Mouse (Mus musculus): ENCODE measurements around the gene Tbxas1.

Gene Tbxas1

DNA sequence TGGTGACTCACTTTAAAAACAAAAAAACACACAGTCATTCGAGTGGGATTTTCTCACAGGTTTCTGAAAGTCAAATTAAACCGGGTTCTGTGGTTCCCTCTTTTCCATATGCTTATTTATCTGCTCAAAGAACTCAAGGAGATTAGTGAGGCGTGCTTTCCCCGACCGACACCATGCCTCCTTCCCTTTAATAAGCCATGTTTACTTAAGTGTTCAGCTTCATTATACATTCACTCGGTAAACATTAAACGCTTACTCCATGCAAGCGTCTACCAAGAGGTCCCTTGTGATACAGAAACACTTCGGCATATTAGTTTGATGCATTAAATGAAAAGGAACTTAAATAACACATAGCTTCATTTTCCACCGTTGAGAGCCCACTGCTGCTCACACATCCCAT lies 111.4 kb downstream of the Tbxas1 start:
- DNase-seq (ENCODE audit: low read depth in 1 of 2, low spot score in 2 of 2), result no peak

DNA sequence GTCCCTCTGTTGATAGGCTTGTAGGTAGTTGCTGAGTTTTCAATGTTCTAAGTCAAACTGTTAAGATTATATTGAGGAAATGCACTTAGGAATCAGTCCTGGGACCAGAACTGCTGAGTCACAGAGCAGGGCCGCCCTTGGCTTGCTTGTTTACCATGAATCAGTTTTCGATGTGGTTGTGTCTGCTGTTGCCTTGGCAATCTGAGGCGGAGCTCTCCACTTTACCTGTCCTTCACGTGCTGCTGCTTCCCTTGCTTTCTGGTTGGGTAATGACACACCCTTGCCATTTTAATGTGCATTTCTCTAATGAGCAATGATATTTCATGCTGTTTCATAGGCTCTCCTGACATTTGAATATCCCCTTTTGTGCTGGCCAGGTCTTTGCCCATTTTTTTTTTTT lies 116.8 kb downstream of the Tbxas1 start:
- DNase-seq (ENCODE audit: low read depth in 1 of 2, low spot score in 2 of 2), result no peak

DNA sequence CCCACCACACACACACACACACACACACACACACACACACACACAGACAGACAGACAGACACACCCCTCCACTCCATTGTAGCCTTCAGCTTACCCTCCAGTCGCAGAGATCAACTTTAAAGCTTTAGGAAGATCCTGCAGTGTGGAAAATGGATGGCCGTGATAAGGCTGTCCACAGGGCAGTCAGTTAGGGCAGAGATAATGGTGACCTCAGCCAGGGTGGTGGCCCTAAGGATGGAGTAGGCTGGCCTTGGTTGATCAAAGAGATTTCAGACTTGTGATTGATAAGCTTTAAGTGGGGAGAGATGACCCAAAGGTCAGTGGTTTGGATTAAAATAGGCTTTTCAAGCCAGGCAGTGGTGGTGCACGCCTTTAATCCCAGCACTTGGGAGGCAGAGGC lies 120.6 kb downstream of the Tbxas1 start:
- DNase-seq (ENCODE audit: low read depth in 1 of 2, low spot score in 2 of 2), result no peak

DNA sequence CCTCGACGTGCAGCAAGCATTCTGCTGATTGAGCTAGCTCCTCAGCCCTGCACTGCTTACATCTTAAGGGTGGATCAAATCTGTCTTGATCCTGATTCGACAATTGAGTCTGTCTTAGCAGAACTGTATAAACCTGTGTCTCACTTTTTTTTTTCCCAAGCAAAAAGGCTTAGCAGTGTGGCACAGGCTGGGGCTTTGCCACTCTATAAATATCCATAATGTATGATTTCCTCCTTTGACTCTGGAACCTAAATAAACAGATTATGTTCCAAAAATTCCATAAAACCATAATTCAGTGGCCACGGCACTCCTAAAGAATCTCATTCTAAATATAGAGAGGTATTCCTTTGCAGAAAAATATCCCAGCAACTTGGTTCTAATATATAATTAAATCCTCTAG lies 122.6 kb downstream of the Tbxas1 start:
- DNase-seq (ENCODE audit: low read depth in 1 of 2, low spot score in 2 of 2), result no peak

DNA sequence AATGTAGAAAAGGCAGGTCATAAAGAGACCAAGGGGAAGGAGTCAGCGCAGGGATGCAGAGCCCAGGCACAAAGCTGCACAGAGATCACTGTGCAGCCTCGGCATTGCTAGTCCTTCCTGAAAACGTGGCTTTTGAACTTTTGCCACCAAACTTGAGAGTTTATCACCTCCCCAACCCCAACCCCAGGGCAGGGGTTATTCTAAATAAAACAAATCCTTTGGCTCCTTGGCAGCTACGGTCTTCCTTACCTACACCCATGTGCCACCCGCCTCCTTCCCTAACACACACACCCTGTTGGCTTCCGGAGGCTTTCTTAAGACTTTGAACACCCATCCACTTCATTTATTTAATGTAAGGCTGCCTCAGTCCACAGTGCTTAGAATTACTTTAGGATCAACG lies 127.9 kb downstream of the Tbxas1 start:
- no peak for DNase-seq (ENCODE audit: low read depth in 1 of 2, low spot score in 2 of 2)

DNA sequence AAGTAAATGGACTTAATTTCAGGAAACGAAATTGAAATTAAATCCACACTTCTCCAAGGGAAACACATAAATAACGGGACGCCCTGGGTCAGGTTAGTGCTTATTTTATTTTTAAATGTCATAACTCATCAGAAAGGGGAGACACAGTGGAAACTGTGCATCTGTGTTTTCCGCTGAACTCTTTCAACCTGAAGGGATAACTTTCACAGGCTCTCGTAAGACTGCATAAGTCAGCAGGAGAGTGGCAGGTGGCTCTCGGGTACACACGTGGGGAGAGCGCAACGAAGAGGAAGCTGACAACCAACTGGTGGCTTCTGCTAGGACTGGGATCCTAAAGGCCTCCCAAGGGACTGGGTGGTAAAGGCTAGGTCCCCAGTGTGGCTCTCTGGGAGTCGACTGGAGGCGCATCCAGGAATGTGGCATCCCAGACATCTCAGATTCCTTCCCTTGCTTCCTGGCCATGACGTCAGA lies 128.8 kb downstream of the Tbxas1 start:
- DNase-seq (ENCODE audit: low read depth in 1 of 2, low spot score in 2 of 2), result peak; percentile 21 to 57

DNA sequence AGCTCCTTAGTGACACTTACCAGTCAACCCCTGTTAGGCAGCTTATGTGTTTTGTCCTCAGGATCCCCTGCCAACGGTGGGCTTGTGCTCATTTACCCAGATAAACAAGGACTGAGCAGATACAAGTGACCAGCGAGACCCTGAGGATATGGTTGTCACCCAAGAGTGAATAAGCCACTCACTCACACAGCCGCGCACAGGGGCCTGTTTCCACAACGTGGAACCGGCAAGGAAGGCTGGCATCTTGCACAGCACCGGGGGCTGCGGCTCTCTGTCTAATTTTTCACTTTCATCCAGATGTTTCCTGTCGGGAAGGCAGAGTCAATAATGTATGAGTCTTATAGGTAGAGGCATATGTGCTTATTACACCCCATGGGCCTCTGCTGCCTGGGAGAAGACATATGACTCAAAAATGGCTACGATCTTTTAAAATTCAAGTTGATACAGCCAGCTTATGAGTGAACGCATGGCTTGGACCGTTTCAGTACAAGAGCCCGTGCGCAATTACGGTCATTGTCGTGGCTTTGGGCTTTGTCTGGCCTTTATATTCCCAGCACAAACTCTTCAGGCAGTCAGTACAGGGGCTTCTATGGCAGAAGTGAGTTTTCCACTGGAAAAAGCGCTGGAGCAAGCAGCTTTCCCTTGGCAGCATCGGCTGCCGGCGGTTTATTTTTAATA lies 130.2 kb downstream of the Tbxas1 start:
- no peak for DNase-seq (ENCODE audit: low read depth in 1 of 2, low spot score in 2 of 2)

DNA sequence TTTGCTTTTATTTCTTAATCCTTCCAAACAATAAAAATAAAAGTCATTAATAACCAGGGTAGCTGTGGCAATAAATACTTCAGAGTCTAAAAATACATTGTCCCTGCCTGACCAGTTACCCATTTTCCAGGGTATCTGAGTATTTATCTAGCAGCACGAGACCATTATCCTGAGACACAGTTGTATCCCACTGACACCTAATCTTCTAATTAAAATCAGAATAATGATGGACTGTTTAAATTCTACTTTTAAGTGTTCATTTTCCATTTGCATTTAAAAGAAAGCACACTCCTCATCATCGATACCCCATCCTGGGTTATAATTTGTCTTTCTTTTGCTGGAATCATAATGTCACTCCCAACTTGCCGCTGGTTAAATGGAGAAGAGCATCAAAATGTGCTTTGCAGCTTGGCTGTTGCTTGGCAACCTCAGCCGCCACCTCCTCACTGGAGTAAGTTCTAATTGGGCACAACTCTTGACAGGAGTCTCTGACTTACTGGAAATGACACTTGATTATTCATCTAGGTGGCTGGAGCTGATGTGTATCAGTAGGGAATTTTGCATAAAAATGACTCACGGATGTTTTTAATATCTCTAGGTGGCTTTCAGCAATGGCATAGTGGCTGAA lies 130.9 kb downstream of the Tbxas1 start:
- DNase-seq (ENCODE audit: low read depth in 1 of 2, low spot score in 2 of 2), result no peak

DNA sequence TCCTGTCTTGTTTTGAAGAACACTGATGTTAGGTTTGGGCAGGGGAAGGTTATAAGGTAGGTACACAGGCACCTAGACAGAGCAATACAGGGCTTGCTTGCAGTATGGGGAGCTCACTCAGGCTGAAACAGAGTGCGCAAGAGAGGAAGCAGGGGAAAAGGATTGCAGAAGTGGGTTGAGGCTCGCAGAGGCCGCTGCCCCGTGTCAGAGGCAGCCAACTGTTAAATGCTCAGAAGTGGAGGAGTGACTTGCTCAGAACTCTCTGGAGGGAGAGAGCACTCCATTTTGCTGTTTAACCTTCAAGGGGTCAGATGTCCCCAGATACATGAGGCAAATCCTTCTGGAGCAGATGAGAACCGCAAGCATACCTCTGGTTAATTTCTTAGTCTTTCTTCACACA lies 132.0 kb downstream of the Tbxas1 start:
- peak; percentile 41 to 54 for DNase-seq (ENCODE audit: low read depth in 1 of 2, low spot score in 2 of 2)

DNA sequence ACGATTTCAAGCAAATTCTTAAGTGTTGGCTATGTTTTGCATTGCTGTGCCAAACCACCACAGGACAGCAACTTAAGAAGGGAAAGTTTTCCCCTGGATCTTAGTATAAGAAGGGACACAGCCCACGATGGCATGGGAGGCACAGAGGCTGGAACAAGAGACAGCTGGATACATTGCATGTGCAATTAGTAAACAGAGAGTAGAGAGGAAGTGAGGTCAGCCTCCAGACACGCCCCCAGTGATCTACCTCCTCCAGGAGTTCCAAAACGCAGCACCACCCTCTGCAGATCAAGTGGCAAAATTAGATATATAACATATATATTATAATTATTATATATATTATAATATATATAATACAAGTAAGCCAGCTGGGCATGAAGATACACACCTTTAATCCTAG lies 132.9 kb downstream of the Tbxas1 start:
- no peak for DNase-seq (ENCODE audit: low read depth in 1 of 2, low spot score in 2 of 2)

DNA sequence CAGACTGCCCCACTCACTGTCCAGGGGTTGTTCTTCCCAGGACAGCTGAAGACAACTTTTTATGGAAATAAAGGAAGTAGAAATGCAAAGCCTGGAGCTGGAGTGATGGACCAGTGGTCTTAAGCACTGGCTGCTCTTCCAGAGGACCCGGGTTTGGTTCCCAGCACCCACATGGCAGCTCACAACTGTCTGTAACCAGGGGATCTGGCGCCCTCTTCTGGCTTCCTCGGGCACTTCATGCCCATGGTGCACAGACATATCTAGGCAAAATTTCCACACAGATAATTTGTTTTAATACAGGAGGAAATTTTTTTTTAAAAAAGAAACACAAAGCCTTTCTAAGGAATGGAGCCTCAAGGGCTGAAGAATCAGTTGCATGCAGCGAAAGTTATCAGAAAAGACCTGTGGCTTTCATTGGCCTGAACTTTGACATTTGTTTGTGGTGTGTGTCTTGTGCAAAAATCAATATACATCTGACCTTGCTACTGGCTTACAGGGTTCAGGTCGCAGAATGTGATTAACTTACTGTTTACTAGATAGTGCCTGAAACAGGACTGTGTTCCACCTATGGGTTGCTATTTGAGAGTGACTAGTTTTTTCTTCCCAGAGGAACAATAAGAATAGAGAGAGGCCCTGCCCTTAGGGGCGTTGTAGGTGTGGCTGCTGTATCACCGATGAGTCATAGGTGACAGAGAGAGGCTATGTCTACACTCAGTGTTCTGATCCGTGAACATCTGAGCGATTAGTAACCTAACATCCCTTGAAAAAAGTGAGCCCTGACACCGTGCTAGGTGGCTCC lies 138.0 kb downstream of the Tbxas1 start:
- no peak for DNase-seq (ENCODE audit: low read depth in 1 of 2, low spot score in 2 of 2)

DNA sequence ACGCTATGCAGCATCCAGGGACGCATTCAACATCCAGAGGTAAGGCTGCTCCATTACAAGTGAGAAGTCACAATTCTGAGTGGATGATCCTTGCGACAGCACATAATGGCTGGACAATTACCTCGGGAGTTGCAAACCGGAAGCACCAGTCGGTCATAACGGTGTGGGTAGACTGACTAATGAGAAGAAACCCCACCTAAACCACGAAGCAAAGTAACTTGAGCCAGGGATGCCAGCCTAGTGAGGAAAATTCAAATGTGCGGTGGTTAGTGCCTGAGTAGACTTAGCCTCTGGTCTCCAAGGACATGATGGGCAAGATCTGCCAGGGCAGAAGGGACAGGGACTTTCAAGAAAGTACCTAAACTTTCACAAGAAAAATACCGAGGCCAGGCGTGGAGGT lies 142.7 kb downstream of the Tbxas1 start:
- no peak for DNase-seq (ENCODE audit: low read depth in 1 of 2, low spot score in 2 of 2)

DNA sequence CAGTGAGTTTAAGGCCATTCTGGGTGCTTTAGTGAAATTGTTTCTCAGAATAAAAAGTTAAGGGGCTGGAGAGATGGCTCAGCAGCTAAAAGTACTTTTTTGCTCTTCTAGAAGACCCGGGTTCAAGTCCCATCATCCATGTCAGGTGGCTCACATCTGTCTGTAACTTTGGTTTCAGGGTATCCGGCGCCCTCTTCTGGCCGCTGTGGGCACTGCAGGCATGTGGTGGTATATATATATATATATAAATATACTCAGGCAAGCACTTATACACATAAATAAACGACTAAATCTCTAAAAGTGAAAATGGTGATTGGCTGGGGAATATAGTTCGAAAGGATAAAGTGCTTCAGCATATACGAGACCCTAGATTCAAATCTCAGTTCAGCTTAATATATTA lies 143.6 kb downstream of the Tbxas1 start:
- DNase-seq (ENCODE audit: low read depth in 1 of 2, low spot score in 2 of 2), result no peak

DNA sequence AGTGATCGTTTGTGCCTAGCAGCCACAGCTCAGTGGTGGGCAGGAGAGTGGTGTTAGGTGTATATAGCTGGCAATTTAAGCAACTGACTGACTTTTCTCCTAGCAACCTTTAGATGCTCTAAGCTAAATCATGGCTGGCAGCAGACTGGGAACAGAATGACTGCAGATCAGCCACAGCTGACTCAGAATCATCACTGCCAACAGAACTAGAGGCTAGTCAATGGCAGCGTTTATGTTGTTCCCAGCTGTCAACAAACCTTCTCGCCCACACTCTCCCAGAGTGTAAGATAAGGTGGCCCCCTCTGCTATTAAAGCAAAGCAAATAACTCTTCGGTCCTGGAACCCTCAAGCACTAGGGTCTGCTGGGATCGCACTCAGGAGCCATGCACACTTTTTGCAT lies 144.0 kb downstream of the Tbxas1 start:
- no peak for DNase-seq (ENCODE audit: low read depth in 1 of 2, low spot score in 2 of 2)

DNA sequence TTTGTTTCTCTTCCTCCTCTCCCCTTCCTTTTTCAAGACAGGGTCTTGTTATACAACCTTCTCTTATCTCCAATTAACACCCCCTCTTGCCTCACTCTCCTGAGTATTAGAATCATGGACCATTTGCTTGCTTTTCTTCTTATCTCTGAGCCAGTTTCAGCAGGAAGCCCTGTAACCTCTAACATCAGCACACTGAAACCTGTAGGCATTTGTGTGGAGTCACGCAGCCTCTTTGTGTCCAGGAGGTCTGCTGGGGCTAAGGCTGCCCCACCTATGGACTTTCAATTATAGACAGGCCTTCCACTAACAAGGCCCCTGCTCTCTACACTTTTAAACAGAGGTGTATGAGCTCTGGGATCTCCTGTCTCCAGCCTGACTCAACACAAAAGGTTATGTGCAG lies 146.7 kb downstream of the Tbxas1 start:
- DNase-seq (ENCODE audit: low read depth in 1 of 2, low spot score in 2 of 2), result no peak

DNA sequence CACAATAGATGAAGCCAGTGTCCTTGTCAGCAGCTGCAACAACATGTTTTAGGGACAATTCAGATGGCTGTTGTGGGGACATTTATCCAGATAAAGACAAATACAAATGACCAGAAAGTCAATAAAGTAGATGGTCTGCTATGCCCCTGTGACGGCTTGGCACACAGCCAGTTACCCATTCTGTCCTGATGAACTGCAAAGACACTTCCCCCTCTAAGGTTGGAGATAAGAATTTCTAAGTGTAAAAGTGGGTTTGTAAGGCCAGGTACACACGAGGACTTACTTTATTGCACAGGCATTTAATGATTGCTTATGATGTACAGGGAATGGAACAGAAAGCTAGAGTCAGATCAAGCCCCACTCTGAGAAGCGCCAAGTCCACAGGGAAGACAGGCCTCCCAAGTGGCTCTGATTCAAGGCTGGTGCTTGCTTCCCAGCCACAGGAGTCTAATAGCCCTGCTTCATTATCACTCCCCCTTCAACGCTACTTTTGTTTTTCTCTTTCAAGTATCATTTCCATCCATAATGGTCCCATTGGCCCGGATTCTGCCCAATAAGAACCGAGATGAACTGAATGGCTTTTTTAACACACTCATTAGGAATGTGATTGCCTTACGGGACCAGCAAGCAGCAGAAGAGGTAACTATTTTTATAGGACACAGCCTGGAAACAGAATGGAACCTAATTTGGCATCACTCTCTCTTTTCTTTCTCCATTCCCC lies 147.4 kb downstream of the Tbxas1 start:
- no peak for DNase-seq (ENCODE audit: low read depth in 1 of 2, low spot score in 2 of 2)

DNA sequence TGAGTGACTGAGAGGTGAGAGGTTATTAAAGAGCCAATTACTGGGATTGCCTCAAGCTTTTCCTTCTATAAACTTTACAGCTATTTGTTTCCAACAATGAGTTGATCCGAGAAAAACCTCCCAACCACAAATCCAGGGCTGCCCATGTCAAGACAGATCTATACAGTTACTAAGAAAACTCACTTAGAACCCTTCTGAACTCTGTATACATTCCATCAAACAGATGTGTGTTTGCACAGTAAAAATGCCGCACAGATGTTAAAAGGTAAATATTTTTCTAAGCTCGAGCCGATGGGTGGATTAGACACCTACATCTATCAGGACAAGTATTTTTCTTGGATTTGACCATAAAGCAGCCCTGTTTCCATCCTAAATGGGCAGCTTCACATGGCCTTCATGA lies 149.4 kb downstream of the Tbxas1 start:
- no peak for DNase-seq (ENCODE audit: low read depth in 1 of 2, low spot score in 2 of 2)

DNA sequence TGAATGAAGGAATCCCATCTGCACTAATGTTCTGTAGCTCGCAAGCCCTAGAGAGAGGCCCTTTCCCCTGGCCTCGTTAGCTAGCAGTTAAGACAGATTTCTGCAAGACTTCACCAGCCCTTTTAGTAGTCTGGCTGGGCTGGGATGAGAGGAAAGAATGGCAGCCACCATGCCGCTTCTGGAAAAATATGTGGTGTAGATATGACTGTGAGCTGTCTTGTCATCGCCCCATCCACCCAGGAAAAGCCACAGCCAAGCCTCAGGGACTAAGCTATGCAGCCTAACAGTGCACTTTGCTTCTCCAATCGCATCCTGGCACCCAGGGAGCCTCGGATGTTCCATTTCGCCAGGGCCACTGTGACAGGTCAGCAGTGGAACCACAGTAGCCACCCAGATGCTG lies 149.8 kb downstream of the Tbxas1 start:
- no peak for DNase-seq (ENCODE audit: low read depth in 1 of 2, low spot score in 2 of 2)

DNA sequence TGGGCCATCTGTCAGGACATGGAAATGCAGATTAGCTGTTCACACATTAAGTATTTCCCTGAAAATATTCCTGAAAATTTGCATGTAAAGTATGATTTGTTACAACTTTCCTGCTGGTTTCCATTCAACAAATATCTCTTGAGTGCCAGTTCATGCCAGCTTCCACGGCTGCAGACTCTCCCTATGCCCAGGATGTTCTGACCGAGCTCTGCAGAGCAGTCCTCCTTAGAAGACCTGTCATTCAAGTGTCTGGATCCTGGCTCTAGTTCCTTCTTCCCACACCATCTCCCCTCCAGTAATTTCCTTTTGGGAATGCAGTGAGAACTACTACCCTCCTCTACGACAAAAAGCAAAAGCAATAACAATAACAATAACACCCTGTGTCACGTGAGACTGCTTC lies 155.5 kb downstream of the Tbxas1 start:
- DNase-seq (ENCODE audit: low read depth in 1 of 2, low spot score in 2 of 2), result no peak

DNA sequence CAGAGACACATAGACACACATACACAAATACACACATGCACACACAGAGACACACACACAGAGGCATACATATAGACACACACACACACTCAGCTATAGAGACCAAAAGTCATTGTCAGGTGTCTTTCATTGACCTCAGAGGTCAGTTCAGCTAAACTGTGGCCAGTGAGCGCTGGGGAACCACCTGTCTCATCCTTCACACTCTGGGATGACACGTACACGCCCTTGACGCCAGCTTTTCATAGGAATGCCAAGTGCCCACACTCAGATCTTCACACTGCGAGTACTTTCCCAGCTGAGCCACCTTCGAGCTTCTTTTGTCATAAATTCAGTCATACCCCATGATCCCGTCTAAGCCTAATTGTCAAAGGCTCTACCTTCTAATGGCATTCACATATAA lies 158.5 kb downstream of the Tbxas1 start:
- no peak for DNase-seq (ENCODE audit: low read depth in 1 of 2, low spot score in 2 of 2)

DNA sequence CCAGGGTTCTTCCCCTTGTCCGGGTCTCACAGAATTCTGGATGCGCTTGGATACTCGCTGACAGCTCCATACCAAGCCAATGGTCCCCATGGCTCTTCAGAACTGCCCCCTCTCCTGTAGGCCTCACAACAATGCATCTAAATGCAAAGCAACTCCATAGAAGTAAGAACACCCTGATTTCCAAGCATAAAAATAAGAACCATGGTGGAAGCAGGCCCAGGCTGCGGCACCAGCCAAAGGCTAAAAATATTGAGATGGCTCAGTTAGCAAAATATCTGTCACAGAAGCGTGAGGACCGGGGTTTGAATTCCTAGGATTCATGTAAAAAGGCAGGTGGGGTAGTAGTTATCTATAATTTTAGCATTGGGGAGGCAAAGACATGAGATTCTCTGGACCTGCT lies 159.8 kb downstream of the Tbxas1 start:
- DNase-seq (ENCODE audit: low read depth in 1 of 2, low spot score in 2 of 2), result no peak

DNA sequence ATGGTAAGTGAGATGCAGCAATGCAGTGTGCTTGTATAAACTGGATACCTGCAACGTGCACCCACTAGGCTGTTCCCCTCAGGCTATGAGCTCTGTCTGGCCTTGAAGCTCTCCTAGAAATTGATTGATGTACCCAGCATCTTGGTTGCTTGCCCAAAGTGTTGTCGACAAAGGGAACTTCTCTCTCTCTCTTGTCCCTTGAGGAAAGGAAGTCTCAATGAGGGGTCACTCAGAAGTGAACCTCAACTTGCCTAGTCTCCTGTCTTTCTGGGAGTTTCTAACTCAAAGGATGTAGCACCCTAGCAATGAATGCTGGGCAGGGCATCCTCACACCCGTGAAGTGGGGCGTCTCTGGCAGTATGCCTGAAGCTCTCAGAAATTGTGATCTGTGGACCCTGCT lies 161.0 kb downstream of the Tbxas1 start:
- no peak for DNase-seq (ENCODE audit: low read depth in 1 of 2, low spot score in 2 of 2)
